Mouse (Mus musculus) olfactory bulb, adult 2 months (tissue): ENCODE results near the gene Epb41l1.

Experiments used
- CTCF ChIP-seq: fragments of 200-500 bp; IDR thresholded peaks from 2 replicates; pipeline ENCODE4 v1.5.1; 2012; ENCODE audit warnings: low read depth, mild to moderate bottlenecking, low read length, moderate library complexity; ENCODE audit not compliant: insufficient read depth
- POLR2A ChIP-seq: fragments of 200-500 bp; IDR thresholded peaks from 2 replicates; pipeline ENCODE4 v1.6.1; 2012; ENCODE audit warnings: mild to moderate bottlenecking, low read depth, low read length, moderate library complexity; ENCODE audit not compliant: insufficient read depth

DNA sequence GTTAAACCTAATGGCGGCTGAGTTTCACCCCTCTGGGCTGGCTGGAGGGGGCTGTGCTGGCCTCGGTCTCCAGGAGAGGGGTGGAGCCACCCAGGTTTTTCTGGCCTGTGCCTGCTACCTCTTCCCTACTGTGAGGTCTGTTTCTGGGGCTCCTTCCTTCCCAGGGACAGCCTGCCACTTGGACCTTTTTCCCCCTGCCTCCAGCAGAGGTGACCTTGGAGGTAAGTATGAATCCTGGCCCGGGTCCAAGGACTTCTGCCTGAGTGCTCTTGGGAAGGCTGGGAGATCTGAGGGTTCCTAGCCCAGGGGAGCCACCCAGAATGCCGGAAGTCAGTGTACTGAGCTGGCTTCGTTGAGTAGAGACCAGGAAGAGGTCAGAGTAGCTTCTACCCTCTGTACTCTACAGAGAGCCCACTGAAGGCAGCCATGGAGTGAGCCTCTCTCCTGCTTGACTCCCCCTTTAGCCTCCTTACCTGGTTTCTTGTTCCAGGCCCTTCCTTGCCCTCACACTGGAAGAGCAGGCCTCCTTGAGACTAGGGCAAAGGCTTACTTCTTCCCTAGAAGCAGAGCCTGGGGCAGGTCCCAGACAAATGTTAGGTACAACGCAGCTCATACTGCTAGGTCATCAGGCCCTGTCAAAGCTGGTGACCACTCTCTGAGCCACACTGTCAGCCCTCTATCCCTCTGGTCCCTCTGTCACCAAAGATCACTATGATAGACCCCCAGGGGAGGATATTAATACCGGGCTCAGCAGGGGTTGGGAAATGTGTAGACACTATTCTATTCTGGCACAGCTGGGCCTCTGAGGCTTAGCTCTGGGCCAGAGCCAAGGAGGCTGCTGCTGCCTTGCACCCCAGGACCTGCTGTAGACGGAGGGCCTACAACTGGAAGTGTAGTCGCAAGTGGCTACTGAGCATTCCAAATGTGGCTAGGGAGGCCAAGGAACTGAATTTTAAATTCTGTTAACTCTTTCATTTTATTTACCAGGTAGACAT is 12.5 kb downstream of the Epb41l1 start:
- TF ChIP-seq POLR2A (no peak), CTCF (no peak)
